Mouse (Mus musculus) liver, adult 2 months (tissue): ENCODE measurements at regions not wholly inside any gene's neighbourhood (a gene's known extent, or its start where the extent isn't known, plus 50 kb on each side); places are given as distances from the start of the nearest gene placed in this dataset.

ENCODE experiments used
- CTCF ChIP-seq: fragments of 200-500 bp; IDR thresholded peaks from 2 replicates; pipeline ENCODE4 v1.5.1; 2011; ENCODE audit warnings: low read depth, low read length, control low read depth
- POLR2A ChIP-seq: fragments of 200-500 bp; IDR thresholded peaks from 2 replicates; pipeline ENCODE4 v1.6.1; 2011; ENCODE audit warnings: low read length, control low read depth; ENCODE audit not compliant: insufficient read depth; ENCODE audit errors: extremely low read depth

DNA sequence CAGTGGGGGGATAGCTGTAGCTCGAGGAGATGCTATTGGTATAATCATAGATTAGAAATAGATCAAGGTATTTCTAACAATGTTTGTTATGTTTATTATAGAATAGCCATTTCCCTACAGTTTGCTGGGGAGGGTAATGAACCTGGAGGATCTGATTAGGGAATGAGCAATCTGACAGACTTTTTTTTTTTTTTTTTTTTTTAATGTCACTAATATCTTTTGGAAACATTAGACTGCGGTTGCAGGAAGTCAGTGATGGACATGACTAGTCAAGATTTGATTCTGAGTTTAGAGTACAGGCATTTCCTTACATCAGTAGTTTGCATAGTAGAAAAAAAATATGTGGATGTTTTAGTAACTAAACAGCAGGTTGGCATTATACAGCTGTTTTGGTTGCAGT is 111.7 kb upstream of the Map3k1 start:
- TF ChIP-seq CTCF (no peak), POLR2A (no peak)
